In the genomic region with DNA sequence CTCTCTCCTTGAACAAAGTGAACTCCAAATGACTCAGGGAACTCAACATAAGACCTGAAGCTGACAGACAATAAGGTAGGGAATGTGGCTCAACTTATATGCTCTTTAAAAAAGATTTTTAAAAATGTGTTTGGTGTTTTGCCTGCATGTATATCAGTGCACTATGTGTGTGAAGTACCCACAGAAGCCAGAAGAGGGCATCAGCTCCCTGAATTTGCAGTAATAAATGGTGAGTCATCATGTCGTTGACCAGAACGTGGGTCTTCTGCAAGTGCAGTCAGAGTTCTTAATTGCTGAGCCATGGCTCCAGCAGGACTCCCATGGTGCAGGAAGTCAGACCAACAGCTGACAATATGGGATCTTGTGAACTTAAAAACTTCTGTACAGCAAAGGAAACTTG, we compare ENCODE assay signal across 9 mouse cellular contexts.
DNase-seq lines count a peak whose midpoint lies in the region; ATAC-seq and TF ChIP-seq lines count a peak whose summit lies in the region.
"Had no signal": no experiment of that assay in that cellular context is flagged by ENCODE, and none has a peak within 500 bp of the region (broad histone marks: within the 10 kb centered on the region; RNA-seq: fewer than 3 reads in every experiment).

No protein-coding gene starts in this region.

- no peaks in the 10 kb centered on the region for H3K36me3 ChIP-seq in liver, embryonic 14.5 days (replicated peaks; ENCODE audit: control insufficient read depth, insufficient read depth, low read depth)
- H3K36me3 ChIP-seq in liver, embryonic 11.5 days (ENCODE audit: control insufficient read depth, insufficient read depth, low read length) = no peaks in the 10 kb centered on the region
- no peaks in the 10 kb centered on the region for H3K36me3 ChIP-seq in embryonic facial prominence, embryonic 10.5 days (replicated peaks)
- H3K36me3 ChIP-seq in midbrain, embryonic 15.5 days (replicated peaks) = no peaks in the 10 kb centered on the region
- H3K36me3 ChIP-seq in heart, embryonic 10.5 days = no peaks in the 10 kb centered on the region
- H3K36me3 ChIP-seq: lung, embryonic 15.5 days had no signal

- no peak for ATAC-seq in liver, embryonic 14.5 days (ENCODE audit: insufficient read depth)
- no peak for ATAC-seq in liver, embryonic 11.5 days (replicated peaks; ENCODE audit: low FRiP score)
- ATAC-seq in midbrain, embryonic 15.5 days (replicated peaks) = 0 out of 2 replicates have a peak, but pooled peaks have one; percentile 13

- H3K4me3 ChIP-seq in liver, embryonic 14.5 days (ENCODE audit: insufficient read depth in 1 of 2, low read depth in 2 of 2, low read length in 2 of 2) = no peak overlapping the region
- H3K4me3 ChIP-seq in liver, embryonic 11.5 days (ENCODE audit: low read depth, low read length) = no peak overlapping the region
- H3K4me3 ChIP-seq in embryonic facial prominence, embryonic 10.5 days = no peak overlapping the region
- no peak overlapping the region for H3K4me3 ChIP-seq in midbrain, embryonic 15.5 days
- H3K4me3 ChIP-seq in heart, embryonic 10.5 days = no peak overlapping the region
- H3K4me3 ChIP-seq: lung, embryonic 15.5 days had no signal

- H3K9me3 ChIP-seq in liver, embryonic 14.5 days (ENCODE audit: control insufficient read depth, low read length) = no peaks in the 10 kb centered on the region
- H3K9me3 ChIP-seq in liver, embryonic 11.5 days (ENCODE audit: control insufficient read depth, low read length) = no peaks in the 10 kb centered on the region
- H3K9me3 ChIP-seq in embryonic facial prominence, embryonic 10.5 days = no peaks in the 10 kb centered on the region
- no peaks in the 10 kb centered on the region for H3K9me3 ChIP-seq in midbrain, embryonic 15.5 days
- no peaks in the 10 kb centered on the region for H3K9me3 ChIP-seq in heart, embryonic 10.5 days
- H3K9me3 ChIP-seq: lung, embryonic 15.5 days had no signal

- no peak overlapping the region for H3K9ac ChIP-seq in liver, embryonic 14.5 days (replicated peaks)
- no peak overlapping the region for H3K9ac ChIP-seq in liver, embryonic 11.5 days (ENCODE audit: low read depth, low read length)
- no peak overlapping the region for H3K9ac ChIP-seq in midbrain, embryonic 15.5 days
- H3K9ac ChIP-seq: lung, embryonic 15.5 days had no signal

- DNase-seq in cerebellum, postnatal 4 days (ENCODE audit: low spot score in 2 of 2) = peak; percentile 30 to 44
- DNase-seq in cerebellum, adult 11-12 months = no peak
- DNase-seq in liver, embryonic 14.5 days (ENCODE audit: low read depth in 3 of 3, low spot score in 3 of 3) = no peak
- DNase-seq in liver, embryonic 11.5 days (ENCODE audit: low spot score) = no peak
- DNase-seq in embryonic facial prominence, embryonic 10.5 days (ENCODE audit: low spot score) = peak; percentile 55
- no peak for DNase-seq in heart, embryonic 10.5 days (ENCODE audit: low spot score)
- no peak for DNase-seq in cerebellum, adult 11 months

- H3K4me1 ChIP-seq in liver, embryonic 14.5 days (replicated peaks; ENCODE audit: control insufficient read depth in 2 of 2, insufficient read depth in 2 of 2, low read length in 1 of 2) = no peaks in the 10 kb centered on the region
- H3K4me1 ChIP-seq in liver, embryonic 11.5 days (replicated peaks; ENCODE audit: control insufficient read depth, insufficient read depth, low read length) = no peaks in the 10 kb centered on the region
- H3K4me1 ChIP-seq in embryonic facial prominence, embryonic 10.5 days = no peaks in the 10 kb centered on the region
- no peaks in the 10 kb centered on the region for H3K4me1 ChIP-seq in midbrain, embryonic 15.5 days
- no peaks in the 10 kb centered on the region for H3K4me1 ChIP-seq in heart, embryonic 10.5 days
- H3K4me1 ChIP-seq: lung, embryonic 15.5 days had no signal

- no peak overlapping the region for H3K4me2 ChIP-seq in liver, embryonic 14.5 days (ENCODE audit: low read depth)
- no peak overlapping the region for H3K4me2 ChIP-seq in liver, embryonic 11.5 days
- H3K4me2 ChIP-seq in midbrain, embryonic 15.5 days = no peak overlapping the region
- H3K4me2 ChIP-seq: lung, embryonic 15.5 days had no signal

- TF ChIP-seq CTCF in liver, embryonic 14.5 days (IDR thresholded peaks at IDR 0.05; ENCODE audit: low read depth) = peak; percentile 28; the same call in 1 of the 2 replicates

- H3K27me3 ChIP-seq in liver, embryonic 14.5 days (ENCODE audit: control insufficient read depth, insufficient read depth, low read length) = no peaks in the 10 kb centered on the region
- no peaks in the 10 kb centered on the region for H3K27me3 ChIP-seq in liver, embryonic 11.5 days (replicated peaks; ENCODE audit: control insufficient read depth, insufficient read depth, low read length)
- H3K27me3 ChIP-seq in embryonic facial prominence, embryonic 10.5 days (replicated peaks; ENCODE audit: low read depth, poor library complexity, severe bottlenecking) = no peaks in the 10 kb centered on the region
- H3K27me3 ChIP-seq in midbrain, embryonic 15.5 days (replicated peaks) = no peaks in the 10 kb centered on the region
- H3K27me3 ChIP-seq in heart, embryonic 10.5 days (ENCODE audit: insufficient read depth, poor library complexity, severe bottlenecking) = no peaks in the 10 kb centered on the region
- H3K27me3 ChIP-seq: lung, embryonic 15.5 days had no signal

- no peak for TF ChIP-seq EP300 in liver, embryonic 14.5 days (IDR thresholded peaks at IDR 0.05; ENCODE audit: low read depth)

- H3K27ac ChIP-seq in liver, embryonic 14.5 days = no peak overlapping the region
- H3K27ac ChIP-seq in liver, embryonic 11.5 days (ENCODE audit: low read depth, low read length) = no peak overlapping the region
- no peak overlapping the region for H3K27ac ChIP-seq in embryonic facial prominence, embryonic 10.5 days (replicated peaks)
- no peak overlapping the region for H3K27ac ChIP-seq in midbrain, embryonic 15.5 days
- H3K27ac ChIP-seq in heart, embryonic 10.5 days = no peak overlapping the region
- H3K27ac ChIP-seq: lung, embryonic 15.5 days had no signal

- WGBS in liver, embryonic 14.5 days (ENCODE audit: insufficient replicate concordance) = 2% methylated on average over 2 of the region's 2 CpGs
- WGBS in liver, embryonic 11.5 days = 2% methylated on average over 2 of the region's 2 CpGs
- 6% methylated on average over 2 of the region's 2 CpGs for WGBS in embryonic facial prominence, embryonic 10.5 days
- 1% methylated on average over 2 of the region's 2 CpGs for WGBS in midbrain, embryonic 15.5 days
- 4% methylated on average over 2 of the region's 2 CpGs for WGBS in heart, embryonic 10.5 days

Comparison
In these comparisons a context has a peak if more than half of its experiments do, and no peak if none do; other contexts are left out.
1. DNase-seq: peak in cerebellum, postnatal 4 days (2 of 2) and embryonic facial prominence, embryonic 10.5 days (single experiment); none in cerebellum, adult 11-12 months (single experiment), liver, embryonic 14.5 days (0 of 3), liver, embryonic 11.5 days (single experiment), heart, embryonic 10.5 days (single experiment) and cerebellum, adult 11 months (single experiment).